Mouse (Mus musculus): ENCODE measurements around the gene Anks1. TPM values are rescaled to one million over a fixed set of nuclear protein-coding genes. Genes with fewer than 3 reads are reported as not detected.

Gene Anks1
- total RNA-seq, 2 experiments from 2014 or later = 11.2 to 15.3 TPM

DNA sequence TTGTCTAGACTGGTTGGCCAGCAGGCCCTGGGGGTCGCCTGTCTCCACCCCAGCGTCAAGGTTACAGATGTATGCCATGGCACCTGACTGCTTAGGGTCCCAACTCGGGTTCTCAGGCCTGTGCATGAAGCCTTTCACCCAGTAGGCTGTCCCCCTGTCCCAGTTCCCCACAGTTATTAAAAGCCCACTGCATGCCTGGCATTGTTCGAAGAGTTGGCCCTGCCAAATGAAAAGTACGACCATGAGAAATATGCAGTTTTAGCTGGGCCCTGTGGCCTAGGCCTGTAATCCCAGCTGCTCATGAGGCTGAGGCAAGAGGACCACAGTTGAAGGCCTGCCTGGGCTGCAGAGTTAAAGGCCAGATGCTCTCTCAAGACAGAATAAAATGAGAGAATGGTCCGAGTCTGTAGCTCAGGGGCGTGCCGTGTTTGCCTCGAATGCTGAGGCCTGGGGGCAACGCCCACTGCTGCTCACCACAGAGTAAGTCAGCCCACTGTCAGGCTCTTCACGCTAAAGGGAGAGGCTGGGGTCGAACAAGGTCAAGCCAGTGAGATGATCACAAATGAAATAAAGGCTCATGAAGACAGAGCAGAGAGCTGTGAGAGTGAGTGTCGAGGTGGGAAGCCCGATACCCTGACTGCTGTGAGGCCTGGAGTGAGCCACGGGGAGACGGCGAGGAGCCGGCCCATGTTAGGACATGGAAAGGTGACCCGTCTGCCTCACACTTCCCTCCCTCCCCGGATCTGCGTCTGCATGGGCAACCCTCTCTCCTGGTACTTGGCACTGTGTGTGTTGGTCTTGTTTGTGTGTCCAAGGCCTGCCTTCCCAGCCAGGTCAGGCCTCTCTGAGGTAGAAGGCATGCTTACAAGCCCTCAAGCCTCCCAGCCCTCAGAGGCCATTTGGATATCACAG is 110.9 kb downstream of the Anks1 start:
- DNase-seq = peak; percentile 59

DNA sequence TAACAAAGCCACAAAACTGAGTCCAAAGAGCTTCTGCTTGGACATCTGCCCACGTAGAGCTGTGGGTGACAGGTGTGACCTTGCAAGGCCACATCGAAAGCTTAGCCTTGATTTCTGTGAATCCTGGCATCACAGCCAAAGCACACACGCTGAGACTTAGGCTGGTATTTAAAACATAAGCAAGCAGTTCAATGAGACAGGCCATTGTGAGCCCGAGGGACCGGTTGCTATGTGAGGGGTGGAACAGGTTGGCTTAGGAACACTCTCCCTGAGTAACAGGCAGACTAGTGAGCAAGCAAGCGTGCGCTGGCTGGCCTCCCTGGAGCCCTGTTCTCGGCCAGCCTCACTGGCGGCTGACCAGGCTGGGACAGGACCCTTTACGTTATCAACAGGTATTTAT is 112.8 kb downstream of the Anks1 start:
- DNase-seq = no peak

DNA sequence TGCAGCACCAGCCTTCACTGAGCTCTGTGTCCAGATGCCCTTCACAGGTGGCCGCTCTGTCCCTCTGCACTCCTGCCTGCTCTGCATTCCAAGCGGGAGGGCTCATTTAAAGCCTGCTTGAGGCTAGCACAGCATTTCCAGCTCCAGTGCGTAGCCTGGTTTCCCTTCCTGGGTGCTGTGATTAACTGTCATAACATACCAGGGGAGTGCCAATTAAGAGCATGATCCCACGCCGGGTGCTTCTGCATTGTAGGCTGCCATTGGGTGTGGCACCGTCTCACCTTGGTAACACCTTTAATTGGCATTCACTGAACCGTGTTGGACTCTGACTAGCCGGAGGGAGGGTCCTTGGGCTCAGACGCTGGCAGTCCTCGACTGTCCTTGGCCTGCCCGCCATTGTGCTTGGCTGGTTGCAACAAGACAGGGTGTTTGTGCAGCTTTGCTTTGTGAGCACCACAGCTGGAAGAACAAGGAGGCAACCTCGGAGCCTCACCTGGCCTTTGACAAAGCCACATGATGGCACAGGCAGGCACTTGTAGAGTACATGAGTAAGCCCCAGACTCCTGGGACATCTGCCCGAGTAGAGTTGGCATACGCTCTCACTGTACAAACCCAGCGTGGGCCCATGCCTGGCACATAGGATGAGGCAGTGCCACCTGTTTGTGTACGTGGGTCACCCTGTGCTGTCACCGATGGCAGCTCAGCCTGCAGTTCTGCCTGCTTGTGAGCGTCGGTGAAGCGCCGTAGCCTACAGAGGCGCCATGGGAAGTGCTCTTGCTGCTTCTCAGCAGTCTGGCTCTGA is 113.9 kb downstream of the Anks1 start:
- DNase-seq = no peak

DNA sequence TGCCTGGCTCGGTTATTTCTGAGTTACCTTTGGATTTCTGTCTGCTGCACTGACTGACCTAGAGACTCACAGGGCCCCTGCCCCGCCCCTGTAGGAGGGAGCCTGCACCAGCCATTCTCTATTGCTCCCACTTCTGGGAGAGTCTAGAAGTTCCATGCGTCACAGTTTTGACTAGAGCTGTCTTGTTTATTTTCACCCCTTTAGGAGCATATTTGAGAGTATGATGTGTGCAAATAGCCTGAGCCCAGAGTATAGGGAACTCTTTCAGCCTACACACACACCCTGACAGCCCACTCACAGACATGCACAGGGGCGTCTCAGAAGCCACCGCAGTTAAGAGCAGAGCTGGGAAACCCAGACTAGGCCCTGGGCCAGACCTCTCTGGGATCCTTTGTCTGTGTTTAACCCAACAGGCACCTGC is 116.4 kb downstream of the Anks1 start:
- DNase-seq = no peak

DNA sequence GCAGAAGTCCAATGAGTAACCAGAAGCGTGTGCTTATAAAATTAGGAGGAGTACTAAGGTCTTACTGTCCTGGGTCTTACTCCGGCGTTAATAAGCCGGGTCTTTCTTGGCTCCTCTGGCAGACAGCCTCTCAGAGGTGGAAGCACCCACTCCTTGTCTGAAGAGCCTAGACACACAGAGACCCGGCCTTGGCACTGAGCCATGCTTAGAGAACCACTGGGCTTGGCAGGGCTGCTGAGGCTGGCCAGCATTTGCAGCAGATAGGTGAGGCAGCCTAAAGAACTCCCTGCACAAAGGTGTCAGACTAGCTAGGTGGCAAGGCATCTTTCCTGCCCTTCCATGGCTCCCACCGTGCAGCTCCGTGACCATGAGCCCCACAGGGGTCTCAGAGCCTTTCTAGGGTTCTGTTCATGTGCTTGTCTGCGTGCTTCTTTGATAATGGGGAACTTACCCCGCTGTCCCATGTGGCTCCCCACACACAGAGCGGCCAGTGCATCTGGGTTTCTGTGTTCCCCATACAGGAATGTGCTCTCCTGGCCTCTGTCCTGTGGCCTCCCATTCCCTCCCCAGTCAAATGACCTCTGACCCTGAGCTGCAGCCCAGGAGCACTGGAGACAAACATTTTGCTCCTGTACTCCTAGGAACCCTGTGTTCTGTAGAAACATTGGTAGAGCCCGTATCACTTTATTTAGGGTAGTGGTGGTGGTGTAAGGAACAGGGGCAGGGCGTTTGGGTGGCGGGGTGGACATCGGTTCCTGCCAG is 117.2 kb downstream of the Anks1 start:
- no peak for DNase-seq

DNA sequence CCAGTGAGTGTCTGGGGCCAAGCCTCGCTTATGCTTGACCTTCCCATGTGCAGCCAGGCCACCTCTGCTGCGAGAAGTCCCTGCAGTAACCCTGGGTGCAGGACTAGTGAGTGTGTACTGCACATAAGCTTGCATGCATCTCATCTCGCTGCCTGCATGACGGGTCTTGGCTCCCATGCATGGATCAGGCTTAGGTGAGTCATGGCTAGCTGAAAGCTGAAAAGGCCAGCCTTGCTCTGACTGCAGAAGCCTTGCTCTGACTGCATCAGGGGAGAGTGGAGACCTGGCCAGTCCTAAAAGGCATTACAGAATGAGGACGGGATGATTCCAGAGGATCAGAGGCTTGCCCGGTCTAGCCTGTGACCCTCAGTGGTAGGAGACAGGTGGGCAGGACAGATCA is 118.1 kb downstream of the Anks1 start:
- DNase-seq = no peak

DNA sequence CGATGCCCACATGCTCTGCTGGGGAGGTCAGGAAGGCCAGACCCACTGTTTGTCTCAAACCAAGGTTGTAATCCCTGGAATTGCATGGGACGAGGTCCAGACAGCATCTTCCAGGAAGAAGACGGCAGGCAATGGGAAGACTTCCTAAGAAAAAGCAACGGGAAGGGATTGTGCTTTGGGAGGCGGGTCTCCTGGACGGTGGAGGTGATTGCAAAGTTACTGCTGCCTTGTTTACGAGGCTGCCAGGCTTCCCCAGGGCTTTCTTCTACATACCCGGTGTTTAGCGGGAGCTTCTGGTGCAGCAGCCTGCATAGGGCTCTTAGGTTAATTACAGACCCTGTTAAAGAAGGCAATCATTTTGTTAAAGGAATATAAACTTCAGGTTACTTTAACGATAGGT is 119.1 kb downstream of the Anks1 start:
- no peak for DNase-seq

DNA sequence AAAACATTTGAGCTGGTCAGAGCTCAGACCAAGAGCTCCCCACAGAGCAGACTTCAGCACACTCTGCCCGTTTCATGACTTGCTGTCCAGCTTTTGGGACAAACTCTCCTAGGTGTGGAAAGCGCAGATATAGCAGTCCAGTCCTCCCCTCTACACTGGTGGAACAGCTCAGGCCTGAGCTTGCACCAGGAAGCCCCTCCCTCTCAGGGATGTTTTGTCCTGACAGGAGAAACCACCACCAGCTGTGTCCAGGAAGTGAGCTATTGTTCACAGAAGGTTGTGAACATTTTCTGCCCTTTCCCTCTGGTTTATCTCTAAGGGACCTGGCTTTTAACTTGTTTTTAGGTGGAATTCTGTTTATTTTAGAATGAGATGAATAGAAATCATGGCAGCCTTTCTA is 120.2 kb downstream of the Anks1 start:
- no peak for DNase-seq

DNA sequence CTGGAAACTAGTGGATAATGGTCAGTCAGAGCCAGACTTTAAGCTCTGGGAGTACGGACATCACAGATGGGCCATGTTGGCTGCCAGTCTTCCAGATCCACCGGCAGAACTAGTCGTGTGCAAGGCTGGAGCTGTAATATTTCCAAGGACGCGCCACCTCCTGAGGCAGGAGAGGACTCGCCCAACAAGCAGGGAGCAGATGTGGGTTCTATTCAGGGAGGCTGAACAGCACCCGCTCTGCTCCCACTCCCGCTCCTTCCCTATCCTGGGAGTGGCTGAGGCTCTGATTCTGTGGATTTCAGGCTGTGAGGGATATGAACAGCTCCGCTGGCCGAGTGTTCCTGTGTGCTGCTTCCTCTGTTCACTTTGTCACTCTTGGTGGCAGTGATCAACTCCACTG is 121.3 kb downstream of the Anks1 start:
- DNase-seq = no peak

DNA sequence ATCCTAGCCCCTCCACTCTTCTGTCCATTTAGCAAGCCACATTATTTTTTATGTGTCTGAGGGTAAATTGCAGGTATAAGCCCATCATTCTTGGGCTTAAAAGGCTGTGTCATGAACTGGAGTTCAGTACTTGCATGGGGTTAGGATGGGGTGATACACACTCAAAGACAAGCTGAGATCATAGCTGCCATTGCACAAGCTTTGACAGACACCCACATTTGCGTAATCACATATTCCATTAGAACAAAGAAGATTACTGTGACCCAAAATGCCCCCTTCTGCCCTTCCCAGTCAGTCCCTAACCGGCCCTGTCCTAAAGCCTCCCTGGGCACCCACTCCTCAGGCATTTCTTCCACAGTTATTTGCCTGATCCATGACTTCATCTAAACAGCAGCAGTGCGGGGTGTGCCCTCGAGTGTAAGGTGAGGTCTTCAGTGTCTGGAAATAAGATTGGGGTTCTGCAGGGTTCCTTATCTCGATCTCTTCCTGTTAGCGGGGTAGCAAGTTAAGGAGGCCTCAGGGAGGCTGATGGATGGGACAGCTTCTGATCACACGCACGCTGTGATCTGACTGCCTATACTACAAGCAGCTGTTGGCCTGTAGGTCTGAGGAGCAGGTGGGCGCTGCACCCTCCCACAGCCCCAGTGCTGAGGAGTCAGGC is 122.3 kb downstream of the Anks1 start:
- no peak for DNase-seq

DNA sequence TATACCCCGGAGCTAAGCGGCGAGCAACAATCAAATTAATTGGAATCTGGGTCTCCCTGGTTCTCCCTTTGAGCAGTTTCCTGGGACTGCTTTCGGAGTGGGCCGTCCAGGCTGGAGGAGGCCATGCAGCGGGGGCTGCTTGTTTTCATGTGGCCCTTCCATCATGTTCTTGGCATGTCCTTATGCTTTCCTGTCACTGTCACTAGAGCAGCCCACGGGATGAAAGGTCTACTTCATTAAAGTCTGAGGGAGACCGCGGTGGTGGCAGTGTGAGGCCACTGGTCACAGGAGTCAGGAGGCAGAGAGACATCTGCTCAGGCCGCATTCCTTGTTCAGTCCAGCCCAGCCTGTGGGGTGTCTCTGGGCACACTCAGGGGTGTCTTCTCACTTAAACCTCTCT is 123.1 kb downstream of the Anks1 start:
- DNase-seq = no peak

DNA sequence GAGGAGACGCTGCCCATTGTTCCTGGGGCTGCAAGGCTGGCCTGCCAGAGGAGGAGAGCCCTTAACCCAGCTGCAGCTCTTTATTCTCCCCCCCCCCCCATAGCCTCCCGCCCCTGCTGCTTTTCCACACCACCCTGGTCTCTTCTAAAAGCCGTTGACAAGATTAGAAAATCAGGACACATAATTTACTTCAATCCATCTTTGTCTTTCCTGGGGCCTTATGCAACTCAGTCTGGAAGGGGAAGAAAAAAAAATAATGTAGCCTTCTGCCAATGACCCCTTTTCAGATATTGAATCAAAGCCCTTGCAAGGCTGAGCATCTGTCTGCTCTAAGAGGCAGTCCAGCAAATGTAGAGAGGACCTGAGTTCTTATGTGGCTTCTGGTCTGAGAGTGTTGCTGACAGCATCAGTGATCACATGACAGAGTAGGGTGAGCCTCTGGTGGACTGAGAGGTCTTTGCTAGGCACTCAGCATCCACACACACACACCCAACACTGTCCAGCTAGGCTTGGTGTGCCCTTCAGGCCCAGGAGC is 124.0 kb downstream of the Anks1 start:
- DNase-seq = no peak

DNA sequence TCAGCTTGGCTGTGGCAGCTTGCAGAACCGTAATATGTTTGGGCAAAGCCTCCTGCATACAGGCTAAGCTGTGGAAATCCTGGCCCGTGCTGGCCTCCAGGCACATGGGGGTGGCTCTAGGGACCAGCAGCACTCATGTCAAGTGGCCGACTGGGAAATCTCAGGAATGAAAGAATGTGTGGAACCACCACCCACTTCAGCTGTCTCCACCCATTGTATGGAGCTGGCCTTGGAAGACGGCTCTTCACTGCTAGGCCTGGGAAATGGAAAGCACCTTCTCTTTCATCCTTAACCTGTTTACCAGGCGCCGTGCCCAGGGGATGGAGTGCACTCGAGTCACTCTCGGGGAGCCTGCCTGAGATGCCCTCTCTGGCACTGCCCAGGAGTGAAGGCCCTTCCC is 125.9 kb downstream of the Anks1 start:
- DNase-seq = peak; percentile 49

DNA sequence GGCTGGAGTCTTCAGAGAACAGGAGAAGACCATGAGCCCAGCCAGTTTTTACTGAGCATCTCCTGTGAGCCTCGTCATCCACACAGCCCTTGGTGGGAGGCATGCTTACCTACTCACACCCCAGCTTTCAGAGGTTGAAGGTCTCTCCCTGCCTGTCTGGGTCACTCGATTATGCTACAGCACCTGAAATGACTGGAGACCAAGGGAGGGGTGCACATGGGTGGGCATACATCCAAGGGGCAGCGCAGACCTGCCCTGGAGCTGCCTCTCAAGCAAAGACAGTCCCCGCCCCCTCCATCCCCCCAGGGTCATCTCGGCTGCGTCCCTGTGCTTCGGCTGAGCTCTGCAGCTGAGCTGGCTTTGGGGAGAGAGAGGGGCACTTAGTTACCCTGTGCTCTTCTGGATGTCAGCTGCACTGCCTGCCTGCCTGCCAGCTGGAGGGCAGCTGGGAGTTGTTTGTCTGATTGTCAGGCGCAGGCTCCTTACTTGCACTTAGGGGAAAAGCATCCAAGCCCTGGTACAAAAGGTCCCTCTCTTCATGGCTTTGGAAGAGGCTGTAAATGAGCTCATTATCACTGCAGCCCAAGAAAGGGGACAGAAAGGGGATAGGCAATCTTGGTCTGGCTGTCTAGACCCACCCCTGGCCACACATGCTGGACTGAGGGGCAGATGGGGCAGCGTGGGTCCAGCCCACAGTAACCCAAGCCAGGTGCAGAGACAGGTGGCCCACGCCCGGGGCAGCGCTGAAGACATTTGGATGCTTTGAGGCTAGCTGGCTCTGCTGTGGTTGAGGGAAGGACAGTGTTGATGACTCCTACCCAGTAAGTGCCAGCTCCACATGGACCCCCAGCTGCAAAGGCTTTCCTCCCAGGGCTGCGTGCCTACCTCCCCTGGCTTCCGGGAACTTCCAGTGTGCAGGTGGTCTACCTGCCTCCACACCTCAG is 128.0 kb downstream of the Anks1 start:
- no peak for DNase-seq

DNA sequence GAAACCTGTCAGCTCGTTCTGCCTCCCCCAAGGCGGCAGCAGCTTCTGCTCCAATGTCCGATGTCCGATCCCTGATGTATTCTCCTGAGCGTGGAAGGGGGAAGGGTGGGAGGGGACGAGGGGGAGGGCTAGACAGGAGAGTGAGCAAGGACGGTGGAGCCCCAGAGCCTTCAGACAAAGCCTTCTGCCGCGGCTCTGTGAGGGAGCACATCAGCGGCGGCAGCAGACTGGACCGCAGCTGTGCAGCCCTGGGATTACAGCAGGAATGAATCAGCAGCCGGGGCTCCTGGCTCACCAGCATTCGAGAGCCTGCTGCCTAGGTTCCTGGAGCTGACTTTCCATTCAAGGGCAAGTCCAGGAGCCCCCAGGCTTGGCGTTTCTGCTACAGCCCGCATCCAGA is 131.5 kb downstream of the Anks1 start:
- no peak for DNase-seq

DNA sequence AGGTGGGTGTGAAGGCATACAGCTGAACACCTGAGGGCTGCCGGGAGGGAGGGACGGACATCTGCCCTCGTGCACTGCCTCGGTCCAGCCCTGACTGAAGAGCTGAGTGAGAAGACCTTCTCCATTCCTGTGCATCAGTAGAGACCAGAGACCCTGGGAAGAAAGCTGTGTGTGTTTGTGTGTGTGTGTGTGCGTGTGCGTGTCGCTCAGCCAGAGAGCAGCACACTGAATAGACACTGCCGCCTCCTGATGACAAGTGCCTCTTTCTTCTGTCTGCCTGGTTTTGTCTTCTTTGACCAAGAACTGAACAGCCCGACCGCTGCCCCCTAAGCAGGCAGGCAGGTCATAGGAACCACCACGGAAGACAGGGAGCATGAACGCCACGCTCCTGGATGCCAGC is 132.2 kb downstream of the Anks1 start:
- no peak for DNase-seq

DNA sequence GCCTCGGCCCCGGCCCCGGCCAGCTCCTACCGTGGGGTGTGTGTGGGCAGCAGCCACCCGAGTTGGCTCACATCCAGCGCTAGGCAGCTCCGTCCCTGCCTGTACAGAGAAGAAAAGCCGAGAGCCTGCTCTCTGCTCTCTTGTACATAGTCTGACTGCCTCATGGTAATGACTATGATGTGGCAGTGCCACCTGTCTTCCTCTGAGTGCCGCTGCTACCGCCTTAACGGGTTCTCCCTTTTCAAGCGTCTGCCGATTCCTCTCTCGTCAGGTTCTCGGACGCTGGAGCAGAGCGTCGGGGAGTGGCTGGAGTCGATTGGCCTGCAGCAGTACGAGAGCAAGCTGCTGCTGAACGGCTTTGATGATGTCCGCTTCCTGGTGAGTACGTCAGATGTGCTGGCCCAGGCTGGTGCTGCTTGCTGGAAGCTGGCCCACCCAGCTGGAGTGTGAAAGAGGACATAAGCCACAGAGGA is 133.2 kb downstream of the Anks1 start:
- DNase-seq = no peak

DNA sequence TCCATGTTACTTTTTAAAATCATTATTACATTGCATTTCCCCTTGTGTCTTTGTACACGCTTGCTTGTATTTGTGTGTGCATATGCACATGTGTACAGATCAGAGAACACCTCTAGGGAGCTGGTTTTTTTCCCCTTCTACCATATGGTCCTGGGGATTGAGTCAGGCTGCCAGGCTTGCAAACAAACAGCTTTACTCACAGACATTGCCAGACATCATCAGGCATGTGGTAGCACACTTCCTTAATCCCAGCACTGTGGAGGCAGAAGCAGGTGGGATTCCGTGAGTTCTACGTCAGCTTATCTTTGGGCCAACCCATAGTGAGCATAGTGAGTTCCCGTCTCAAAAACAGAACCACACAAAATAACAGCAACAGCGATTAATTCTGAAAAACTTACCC is 137.9 kb downstream of the Anks1 start:
- DNase-seq = no peak

DNA sequence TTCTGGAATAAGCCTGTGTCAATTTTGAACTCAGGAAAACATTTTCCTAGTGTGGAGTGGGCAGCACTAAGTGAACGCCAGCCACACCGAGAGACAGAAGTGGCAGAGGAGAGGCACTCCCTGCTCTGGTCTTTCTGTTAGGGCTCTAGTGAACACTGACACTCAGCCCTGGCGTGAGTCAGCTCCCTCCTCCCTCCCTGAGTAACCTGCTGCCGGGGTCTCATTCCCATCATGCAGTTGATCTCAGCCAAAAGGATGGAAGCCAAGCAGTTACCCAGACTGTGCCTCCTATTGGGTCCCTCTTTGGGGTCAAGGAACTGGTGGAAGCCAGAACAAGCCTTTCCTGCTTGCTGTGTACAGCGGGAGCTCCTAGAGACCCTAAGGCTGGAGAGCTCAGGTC is 138.4 kb downstream of the Anks1 start:
- DNase-seq = no peak

DNA sequence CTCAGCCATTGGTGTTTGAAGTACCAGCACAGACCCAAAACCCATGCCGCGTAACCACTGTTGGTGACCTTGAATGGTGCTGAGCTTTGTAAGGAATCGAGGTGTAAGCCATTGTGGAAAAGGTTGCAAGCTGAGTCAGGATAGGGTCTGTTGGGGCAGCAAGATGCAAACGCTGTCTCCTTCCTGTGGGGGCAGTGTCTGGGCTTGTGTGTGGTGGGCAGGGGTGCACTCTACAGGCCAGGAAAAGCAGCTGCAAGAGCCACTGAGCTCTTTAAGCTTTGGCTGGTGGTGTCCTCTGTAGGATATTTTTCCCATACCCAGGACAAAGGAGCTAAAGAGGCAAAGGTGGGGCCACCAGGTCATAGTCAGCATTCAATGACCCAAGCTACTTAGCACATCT is 139.3 kb downstream of the Anks1 start:
- no peak for DNase-seq

DNA sequence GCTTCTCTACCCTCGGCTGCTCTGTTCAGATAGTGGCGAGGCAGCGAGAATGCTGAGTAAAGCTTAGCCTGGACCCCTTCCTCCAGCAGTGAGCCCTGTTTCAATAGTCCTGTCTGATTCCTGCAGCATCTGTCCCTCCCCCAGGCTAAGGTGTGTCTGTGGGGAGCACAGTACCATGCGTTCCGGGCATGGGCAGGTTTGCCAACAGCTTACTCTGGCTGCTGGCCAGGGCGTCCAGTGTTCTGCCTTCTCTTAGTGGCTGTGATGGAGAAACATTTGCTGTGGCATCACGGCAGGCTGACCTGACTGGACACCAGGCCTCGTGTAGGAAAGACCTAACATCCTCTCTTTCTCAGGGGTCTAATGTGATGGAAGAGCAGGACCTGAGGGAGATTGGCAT is 141.1 kb downstream of the Anks1 start:
- DNase-seq = no peak

Measured in gastrocnemius, postnatal 25 days (tissue).